Mouse (Mus musculus) E14TG2a.4 (cell line): ENCODE measurements around the gene Pheta1.
"Not testable (repeated sequence)": the region's sequence is repeated elsewhere in the genome, so short reads cannot be mapped to it uniquely, and the experiment has no call there.

Experiments
- H3K27me3 ChIP-seq: 2 replicates; pipeline ENCODE4 v1.6.1; 2014; ENCODE audit warnings: low read length, control low read depth; ENCODE audit not compliant: insufficient read depth
- H3K36me3 ChIP-seq: 2 replicates; pipeline ENCODE4 v1.6.1; 2014; ENCODE audit warnings: low read length, control low read depth; ENCODE audit not compliant: insufficient read depth
- H3K4me1 ChIP-seq: replicated peaks from 2 replicates; pipeline ENCODE4 v1.6.1; 2014; ENCODE audit warnings: low read depth, low read length, control low read depth
- H3K4me3 ChIP-seq: replicated peaks from 2 replicates; pipeline ENCODE4 v1.5.1; 2014; ENCODE audit warnings: mild to moderate bottlenecking, low read length
- H3K9me3 ChIP-seq: 2 replicates; pipeline ENCODE4 v1.6.1; 2014; ENCODE audit warnings: low read length, control low read depth
- CTCF ChIP-seq: conservative IDR thresholded peaks from 2 replicates; pipeline ENCODE4 v1.5.1; 2014; ENCODE audit warnings: low read length
- NANOG ChIP-seq: IDR thresholded peaks from 2 replicates; pipeline ENCODE4 v1.6.1; 2014; ENCODE audit warnings: borderline replicate concordance, low read length, mixed read lengths
- POU5F1 ChIP-seq: IDR thresholded peaks from 2 replicates; pipeline ENCODE4 v1.6.1; 2014; ENCODE audit warnings: low read length, borderline replicate concordance

Gene Pheta1

DNA sequence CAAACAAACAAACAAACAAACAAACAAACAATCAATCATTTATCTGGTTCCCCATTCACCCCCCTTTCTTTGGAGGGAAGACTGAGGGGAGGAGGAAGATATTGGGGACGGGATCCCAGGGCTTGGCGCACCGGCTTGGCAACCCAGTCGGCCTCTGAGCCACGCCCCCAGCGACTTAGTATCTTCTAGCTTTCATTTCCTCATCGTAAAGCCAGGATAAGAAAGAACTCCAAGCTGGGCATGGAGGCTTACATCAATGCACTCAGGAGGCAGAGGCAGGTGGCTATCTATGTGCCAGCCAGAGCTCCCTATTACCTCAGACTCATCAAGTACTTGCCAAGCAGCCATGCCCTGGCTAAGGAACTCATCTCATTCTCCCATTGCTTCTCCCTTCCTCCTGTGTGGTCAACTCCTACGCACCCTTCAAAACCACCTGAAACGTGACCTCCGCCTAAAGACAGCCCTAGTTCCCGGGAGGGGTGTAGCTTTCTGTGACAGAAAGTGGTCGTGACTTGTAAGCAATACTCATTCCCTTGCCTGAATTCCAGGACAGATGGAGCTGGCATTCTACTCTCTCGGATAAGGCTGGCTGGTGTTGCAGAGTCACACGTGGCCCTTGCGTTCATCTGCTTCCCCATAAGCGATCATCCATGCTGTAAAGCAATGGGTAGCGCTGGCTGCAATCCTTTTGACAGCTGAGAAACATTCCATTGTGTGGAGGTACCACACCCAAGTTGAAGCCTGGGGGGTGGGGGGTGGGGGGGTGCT, 5.5 kb upstream of the Pheta1 start:
- Histone ChIP-seq H3K4me1 (peaks cover 79% of the 10 kb centered on the region), H3K4me3 (peak overlapping the region; percentile 82), H3K9me3 (no peaks in the 10 kb centered on the region), H3K36me3 (no peaks in the 10 kb centered on the region), H3K27me3 (peaks cover 33% of the 10 kb centered on the region)
- no peak for TF ChIP-seq NANOG
- TF ChIP-seq POU5F1 = no peak
- TF ChIP-seq CTCF = no peak

GRCm38 (mm10) chr5:121845361-121845760, 3.4 kb upstream of the Pheta1 start:
- peak overlapping the region; percentile 68 for H3K4me3 ChIP-seq
- TF ChIP-seq CTCF (no peak), POU5F1 (no peak), NANOG (no peak)
- H3K27me3 ChIP-seq = peaks cover 35% of the 10 kb centered on the region
- H3K4me1 ChIP-seq = peaks cover 75% of the 10 kb centered on the region
- H3K9me3 ChIP-seq = no peaks in the 10 kb centered on the region
- no peaks in the 10 kb centered on the region for H3K36me3 ChIP-seq

DNA sequence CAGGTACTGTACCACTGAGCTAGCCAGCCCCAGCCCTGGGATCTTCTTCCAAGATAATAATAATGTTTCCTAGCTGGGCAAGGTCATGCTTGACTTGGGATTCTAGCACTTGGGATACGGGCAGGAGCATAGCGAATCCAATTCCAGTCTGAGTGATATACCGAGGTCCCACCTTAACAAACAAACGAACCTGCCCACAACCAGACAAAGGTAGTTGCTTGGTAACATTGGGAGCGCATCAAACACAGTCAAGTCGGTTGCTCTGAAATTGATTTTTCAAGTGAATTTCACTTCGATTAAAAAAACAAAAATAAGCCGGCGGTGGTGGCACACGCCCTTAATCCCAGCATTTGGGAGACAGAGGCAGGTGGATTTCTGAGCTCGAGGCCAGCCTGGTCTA, 2.5 kb upstream of the Pheta1 start:
- Histone ChIP-seq H3K27me3 (peaks cover 41% of the 10 kb centered on the region), H3K9me3 (no peaks in the 10 kb centered on the region), H3K4me3 (peak overlapping the region; percentile 68), H3K4me1 (peaks cover 77% of the 10 kb centered on the region), H3K36me3 (peaks cover 3% of the 10 kb centered on the region; the same call in 1 of the 2 replicates)
- no peak for TF ChIP-seq NANOG

- Histone ChIP-seq H3K4me1 (peaks cover 77% of the 10 kb centered on the region), H3K27me3 (peaks cover 49% of the 10 kb centered on the region)
- not testable (repeated sequence) for H3K36me3 ChIP-seq, H3K4me3 ChIP-seq, H3K9me3 ChIP-seq
Measured at GRCm38 (mm10) chr5:121847269-121847668, 1.5 kb upstream of the Pheta1 start.

- peaks cover 78% of the 10 kb centered on the region for H3K4me1 ChIP-seq
- H3K4me3 ChIP-seq = peak overlapping the region; percentile 83
- TF ChIP-seq CTCF = no peak
- no peak for TF ChIP-seq POU5F1
- no peak for TF ChIP-seq NANOG
- peaks cover 53% of the 10 kb centered on the region for H3K27me3 ChIP-seq
- H3K9me3 ChIP-seq = no peaks in the 10 kb centered on the region
- peaks cover 7% of the 10 kb centered on the region; the same call in 1 of the 2 replicates for H3K36me3 ChIP-seq
Measured at GRCm38 (mm10) chr5:121848035-121848519, 707 bp upstream of the Pheta1 start.

- no peaks in the 10 kb centered on the region for H3K9me3 ChIP-seq
- peaks cover 20% of the 10 kb centered on the region for H3K36me3 ChIP-seq
- peaks cover 47% of the 10 kb centered on the region for H3K27me3 ChIP-seq
- no peak for TF ChIP-seq CTCF
- no peak for TF ChIP-seq NANOG
- no peak for TF ChIP-seq POU5F1
- H3K4me3 ChIP-seq = peak overlapping the region; percentile 83
- peaks cover 71% of the 10 kb centered on the region for H3K4me1 ChIP-seq
Measured at GRCm38 (mm10) chr5:121849478-121850349, 930 bp downstream of the Pheta1 start.

- peaks cover 20% of the 10 kb centered on the region for H3K36me3 ChIP-seq
- peaks cover 36% of the 10 kb centered on the region for H3K27me3 ChIP-seq
- peak overlapping the region; percentile 74 for H3K4me3 ChIP-seq
- no peaks in the 10 kb centered on the region for H3K9me3 ChIP-seq
- peaks cover 60% of the 10 kb centered on the region for H3K4me1 ChIP-seq
- TF ChIP-seq CTCF (no peak), POU5F1 (no peak)
Measured at GRCm38 (mm10) chr5:121853368-121854051, 4.7 kb downstream of the Pheta1 start.

DNA sequence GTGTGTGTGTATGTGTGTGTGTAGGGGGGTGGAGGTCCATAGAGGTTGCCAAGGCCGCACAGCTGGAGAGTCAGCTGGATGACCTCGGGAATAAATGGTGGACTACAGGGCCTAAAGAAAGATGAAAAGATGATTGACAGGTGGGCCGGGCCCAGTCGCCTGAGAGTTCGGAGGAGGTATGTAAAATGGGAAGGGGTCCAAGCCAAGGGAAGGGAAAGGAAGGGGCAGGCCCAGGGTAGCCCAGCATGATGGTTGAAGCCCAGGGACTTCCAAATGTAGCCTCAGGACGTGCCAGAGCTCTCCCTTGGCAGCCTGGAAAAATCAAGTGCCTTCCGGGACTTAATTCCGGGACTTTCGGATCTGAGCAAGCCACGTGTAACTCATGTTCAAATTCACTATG, 6.0 kb downstream of the Pheta1 start:
- peaks cover 38% of the 10 kb centered on the region for H3K27me3 ChIP-seq
- H3K4me1 ChIP-seq = peaks cover 55% of the 10 kb centered on the region
- H3K4me3 ChIP-seq = no peak overlapping the region
- peaks cover 20% of the 10 kb centered on the region for H3K36me3 ChIP-seq
- no peaks in the 10 kb centered on the region for H3K9me3 ChIP-seq
- TF ChIP-seq POU5F1 (no peak), CTCF (no peak), NANOG (no peak)
